Mouse (Mus musculus) small intestine, adult 2 months (tissue): ENCODE results near the gene Pax8.

Experiments
- CTCF ChIP-seq: fragments of 200-500 bp; IDR thresholded peaks from 2 replicates; pipeline ENCODE4 v1.5.1; 2012; ENCODE audit warnings: low read depth, mild to moderate bottlenecking, control low read depth, inconsistent platforms, low read length, moderate library complexity, mixed read lengths; ENCODE audit not compliant: insufficient replicate concordance, insufficient read length; ENCODE audit errors: extremely low read depth
- POLR2A ChIP-seq: fragments of 200-500 bp; IDR thresholded peaks from 2 replicates; pipeline ENCODE4 v1.6.1; 2012; ENCODE audit warnings: low read depth, mild to moderate bottlenecking, control low read depth, inconsistent platforms, low read length, moderate library complexity

- TF ChIP-seq CTCF (no peak), POLR2A (no peak)
Measured at GRCm38 (mm10) chr2:24502963-24503471, 27.6 kb upstream of the Pax8 start.
